Mouse (Mus musculus): ENCODE data around the gene Dgcr8.

Dgcr8 gene

GRCm38 (mm10) chr16:18249364-18249967, 39.6 kb downstream of the Dgcr8 start:
- peak; percentile 50 for DNase-seq (ENCODE audit: low spot score)

GRCm38 (mm10) chr16:18248433-18249363, 40.3 kb downstream of the Dgcr8 start, which contains the start of the genes Trmt2a and Ranbp1:
Trmt2a (plus strand) TSS chr16:18248679.
Ranbp1 (minus strand) TSS chr16:18248732.
- DNase-seq (ENCODE audit: low spot score): peak; percentile 98

- DNase-seq (ENCODE audit: low spot score): peak; percentile 46
Observed at GRCm38 (mm10) chr16:18247521-18248399, 41.3 kb downstream of the Dgcr8 start.

GRCm38 (mm10) chr16:18241581-18241980, 47.5 kb downstream of the Dgcr8 start:
- DNase-seq (ENCODE audit: low spot score): no peak

- DNase-seq (ENCODE audit: low spot score): no peak
Observed at GRCm38 (mm10) chr16:18236676-18237501, 52.2 kb downstream of the Dgcr8 start.

GRCm38 (mm10) chr16:18235389-18236065, 53.5 kb downstream of the Dgcr8 start:
- DNase-seq (ENCODE audit: low spot score): peak; percentile 74

- peak; percentile 75 for DNase-seq (ENCODE audit: low spot score)
Observed at GRCm38 (mm10) chr16:18234671-18235388, 54.2 kb downstream of the Dgcr8 start, which contains the start of gene Zdhhc8. Zdhhc8 (minus strand) TSS chr16:18235136.

GRCm38 (mm10) chr16:18233919-18234670, 55.0 kb downstream of the Dgcr8 start:
- DNase-seq (ENCODE audit: low spot score): peak; percentile 21

- DNase-seq (ENCODE audit: low spot score): no peak
Observed at GRCm38 (mm10) chr16:18233451-18233850, 55.6 kb downstream of the Dgcr8 start.

GRCm38 (mm10) chr16:18231451-18231850, 57.6 kb downstream of the Dgcr8 start:
- DNase-seq (ENCODE audit: low spot score): no peak

GRCm38 (mm10) chr16:18231047-18231446, 58.0 kb downstream of the Dgcr8 start:
- DNase-seq (ENCODE audit: low spot score): no peak

GRCm38 (mm10) chr16:18230617-18231016, 58.4 kb downstream of the Dgcr8 start:
- no peak for DNase-seq (ENCODE audit: low spot score)

- DNase-seq (ENCODE audit: low spot score): no peak
Observed at GRCm38 (mm10) chr16:18229622-18230021, 59.4 kb downstream of the Dgcr8 start.

GRCm38 (mm10) chr16:18228856-18229255, 60.2 kb downstream of the Dgcr8 start:
- no peak for DNase-seq (ENCODE audit: low spot score)

- no peak for DNase-seq (ENCODE audit: low spot score)
Observed at GRCm38 (mm10) chr16:18227897-18228422, 61.1 kb downstream of the Dgcr8 start.

- DNase-seq (ENCODE audit: low spot score): no peak
Observed at GRCm38 (mm10) chr16:18227187-18227586, 61.9 kb downstream of the Dgcr8 start.

- no peak for DNase-seq (ENCODE audit: low spot score)
Observed at GRCm38 (mm10) chr16:18222188-18222587, 66.9 kb downstream of the Dgcr8 start.

GRCm38 (mm10) chr16:18221543-18221898, 67.5 kb downstream of the Dgcr8 start:
- DNase-seq (ENCODE audit: low spot score): no peak
